Mouse (Mus musculus): ENCODE data around the gene Foxn1.

Gene Foxn1

GRCm38 (mm10) chr11:78327634-78328511 is 58.5 kb downstream of the Foxn1 start, which contains the start of gene Pigs:
Gene Pigs, plus strand, starts transcription at chr11:78328415.
- DNase-seq (ENCODE audit: low spot score in 2 of 2) = peak; percentile 92 to 93

DNA sequence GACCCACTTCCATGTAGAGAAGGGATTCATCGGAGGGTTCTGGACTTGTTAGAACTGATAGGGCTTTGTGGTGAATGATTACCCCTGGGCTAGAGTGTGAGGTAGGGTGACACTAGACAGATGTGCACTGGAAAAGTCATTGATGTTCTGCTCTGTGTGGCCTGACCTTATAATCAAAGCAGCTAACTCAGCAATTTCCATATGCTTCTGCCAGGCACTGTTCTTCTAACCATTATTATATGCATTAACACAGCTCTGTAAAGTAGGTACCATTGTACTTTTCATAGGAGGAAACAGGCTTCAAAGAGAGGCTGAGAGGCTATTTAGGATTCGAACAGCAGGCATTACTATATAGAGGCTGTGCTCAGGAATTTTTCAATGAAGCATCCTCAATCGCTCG is 59.1 kb downstream of the Foxn1 start:
- DNase-seq (ENCODE audit: low spot score in 2 of 2) = no peak

DNA sequence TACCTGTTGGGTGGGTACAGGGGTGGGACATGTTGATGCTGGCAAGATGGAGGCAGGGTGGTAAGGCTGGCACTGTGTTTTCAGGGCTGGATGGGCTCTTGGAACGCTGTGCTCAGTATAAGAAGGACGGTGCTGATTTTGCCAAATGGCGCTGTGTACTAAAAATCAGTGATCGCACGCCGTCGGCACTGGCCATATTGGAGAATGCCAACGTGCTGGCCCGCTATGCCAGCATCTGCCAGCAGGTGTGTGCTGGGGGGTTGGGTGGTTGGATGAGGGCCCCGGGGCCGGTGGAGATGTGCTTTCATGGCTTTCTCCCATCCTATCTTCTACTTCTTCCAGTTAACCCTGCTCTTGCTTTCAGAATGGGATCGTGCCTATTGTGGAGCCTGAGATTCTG is 61.4 kb downstream of the Foxn1 start:
- DNase-seq (ENCODE audit: low spot score in 2 of 2) = no peak

DNA sequence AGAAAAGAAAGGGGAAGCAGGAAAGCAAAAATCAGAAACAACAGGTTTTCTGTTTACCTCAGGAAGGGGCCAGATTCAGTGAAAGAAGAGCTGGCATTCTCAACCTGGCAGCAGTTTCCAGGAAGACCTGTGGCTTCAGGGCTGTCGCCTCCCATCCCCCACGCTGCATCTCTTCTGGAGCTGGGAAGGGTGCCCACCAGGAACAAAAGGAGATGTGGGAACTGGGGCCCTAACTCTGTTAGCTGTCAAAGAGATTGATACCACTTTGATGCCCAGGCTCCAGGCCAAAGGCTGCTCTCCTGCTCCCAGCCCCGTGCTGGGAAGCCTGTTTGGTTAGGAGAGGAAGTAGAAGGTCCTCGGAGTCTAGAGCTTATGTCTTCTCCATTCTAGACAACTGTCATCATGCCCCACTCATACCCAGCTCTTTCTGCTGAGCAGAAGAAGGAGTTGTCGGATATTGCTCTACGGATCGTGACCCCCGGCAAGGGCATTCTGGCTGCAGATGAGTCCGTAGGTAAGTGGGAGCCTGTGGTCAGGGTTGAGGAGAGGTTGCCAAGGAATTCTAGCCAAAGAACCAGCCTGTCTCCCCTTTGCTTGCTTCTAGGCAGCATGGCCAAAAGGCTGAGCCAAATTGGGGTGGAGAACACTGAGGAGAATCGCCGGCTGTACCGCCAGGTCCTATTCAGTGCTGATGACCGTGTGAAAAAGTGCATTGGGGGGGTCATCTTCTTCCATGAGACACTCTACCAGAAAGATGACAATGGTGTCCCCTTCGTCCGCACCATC is 62.2 kb downstream of the Foxn1 start:
- no peak for DNase-seq (ENCODE audit: low spot score in 2 of 2)

GRCm38 (mm10) chr11:78322860-78323259 is 63.5 kb downstream of the Foxn1 start, which contains the start of gene Aldoc:
Gene Aldoc, plus strand, starts transcription at chr11:78322968.
- peak; percentile 60 to 73 for DNase-seq (ENCODE audit: low spot score in 2 of 2)

GRCm38 (mm10) chr11:78322076-78322831 is 64.1 kb downstream of the Foxn1 start:
- no peak for DNase-seq (ENCODE audit: low spot score in 2 of 2)

DNA sequence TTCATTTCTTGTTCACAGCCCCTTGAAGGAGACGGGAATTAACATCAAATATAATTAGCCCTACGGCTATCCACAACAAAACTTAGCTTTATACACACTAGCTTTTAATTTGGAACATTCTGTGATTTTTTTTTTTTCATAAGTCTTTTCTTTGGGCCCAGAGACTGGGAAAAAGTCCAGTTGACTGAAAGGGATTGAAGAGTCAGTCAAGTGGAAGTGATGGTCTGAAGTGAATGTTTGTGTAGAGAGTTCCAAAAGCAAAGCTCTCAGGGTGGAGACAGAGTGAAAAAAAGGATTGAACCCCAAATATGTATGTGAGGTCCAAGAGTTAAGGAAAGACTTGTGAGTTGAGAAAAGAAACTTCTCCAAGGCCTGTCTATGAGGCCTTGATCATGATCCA is 67.9 kb downstream of the Foxn1 start:
- no peak for DNase-seq (ENCODE audit: low spot score in 2 of 2)

- DNase-seq (ENCODE audit: low spot score in 2 of 2) = no peak
Observed at GRCm38 (mm10) chr11:78313662-78314061, 72.7 kb downstream of the Foxn1 start.

- no peak for DNase-seq (ENCODE audit: low spot score in 2 of 2)
Observed at GRCm38 (mm10) chr11:78310861-78311511, 75.4 kb downstream of the Foxn1 start.
